Mouse (Mus musculus) megakaryocyte, embryonic 14.5 days (primary cell): ENCODE results near the gene Gli3.

ENCODE experiments used
- FLI1 ChIP-seq: IDR thresholded peaks from 2 replicates; pipeline ENCODE4 v1.6.1; 2012; ENCODE audit warnings: low read length, inconsistent platforms, mixed read lengths
- GATA1 ChIP-seq: IDR thresholded peaks from 3 replicates; pipeline ENCODE4 v1.6.1; 2012; ENCODE audit warnings: mixed read lengths, low read length, inconsistent platforms, borderline replicate concordance

DNA sequence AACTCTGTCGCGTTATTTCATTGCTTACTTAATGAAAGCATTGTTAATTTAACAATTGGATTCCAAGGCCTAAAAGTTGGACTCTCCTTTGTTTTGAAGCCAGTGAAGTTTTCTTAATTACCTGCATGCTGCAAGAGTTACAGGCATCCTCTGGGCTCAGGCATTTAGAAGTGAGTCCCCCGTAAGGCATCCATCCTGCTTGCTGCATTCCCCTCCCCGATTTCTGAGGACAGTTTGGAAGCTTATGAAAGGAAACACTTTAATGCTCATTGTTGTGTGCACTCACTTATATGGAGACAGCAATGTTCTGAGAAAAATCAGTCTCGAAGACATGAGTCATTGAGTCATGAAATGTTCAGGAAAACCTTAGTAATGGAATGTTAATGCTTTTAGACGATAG is 3.5 kb downstream of the Gli3 start:
- no peak for TF ChIP-seq GATA1
- no peak for TF ChIP-seq FLI1
